Mouse (Mus musculus) CH12.LX (cell line): Measurements from ENCODE around the gene Crtc2. TPM values are rescaled to one million over a fixed set of nuclear protein-coding genes. Genes with fewer than 3 reads are reported as not detected.

ENCODE experiments used
- DNase-seq: peaks from one replicate; pipeline ENCODE4 v3.0.0-alpha.2; 2013; ENCODE audit errors: extremely low read depth
- H3K27ac ChIP-seq: 2 replicates; pipeline ENCODE4 v1.5.1; 2012; ENCODE audit warnings: low read depth, mild to moderate bottlenecking, control low read depth, moderate library complexity; ENCODE audit not compliant: insufficient read depth
- H3K27me3 ChIP-seq: replicated peaks from 2 replicates; pipeline ENCODE3; 2012; ENCODE audit warnings: inconsistent platforms
- H3K36me3 ChIP-seq, 2 experiments: replicated peaks in 1 of 2; 2 replicates each; pipeline versions ENCODE3 to v1.6.1; 2012; ENCODE audit warnings: inconsistent platforms in 1 of 2, low read length in 1 of 2, mild to moderate bottlenecking in 1 of 2, mixed read lengths in 1 of 2, moderate library complexity in 1 of 2; ENCODE audit not compliant: control insufficient read depth in 1 of 2, insufficient read depth in 1 of 2
- H3K4me1 ChIP-seq, 2 experiments: 2 replicates each; pipeline ENCODE4 v1.6.1; 2012; ENCODE audit warnings: inconsistent platforms in 1 of 2, moderate library complexity in 1 of 2; ENCODE audit not compliant: insufficient read depth in 2 of 2, control insufficient read depth in 1 of 2
- H3K4me2 ChIP-seq: 2 replicates; pipeline ENCODE4 v1.6.1; 2012; ENCODE audit warnings: low read depth, mild to moderate bottlenecking, control low read depth; ENCODE audit not compliant: poor library complexity, insufficient read depth, severe bottlenecking
- H3K4me3 ChIP-seq, 3 experiments: fragments of 150-350 bp in 1 of 3; sonication (generic) in 1 of 3; replicated peaks in 1 of 3; 2 replicates each; pipeline versions ENCODE3 to v1.5.1; 2011 to 2012; ENCODE audit warnings: low read depth in 2 of 3, low read length in 2 of 3, mild to moderate bottlenecking in 2 of 3, moderate library complexity in 2 of 3, control low read depth in 1 of 3, improper control_type of control experiment in 1 of 3, inconsistent platforms in 1 of 3, mixed read lengths in 1 of 3; ENCODE audit not compliant: poor library complexity in 1 of 3
- H3K79me2 ChIP-seq: replicated peaks from 2 replicates; pipeline ENCODE4 v1.6.1; 2012; ENCODE audit warnings: mild to moderate bottlenecking, moderate library complexity; ENCODE audit not compliant: control insufficient read depth, poor library complexity, insufficient read depth, severe bottlenecking; ENCODE audit errors: extremely low read depth
- H3K9ac ChIP-seq: 2 replicates; pipeline ENCODE4 v1.6.1; 2012; ENCODE audit warnings: low read depth, mild to moderate bottlenecking, control low read depth, moderate library complexity; ENCODE audit not compliant: insufficient read depth
- H3K9me3 ChIP-seq: replicated peaks from 2 replicates; pipeline ENCODE3; 2012; ENCODE audit warnings: low read length, inconsistent platforms, mixed read lengths
- BHLHE40 ChIP-seq: IDR thresholded peaks from 2 replicates; pipeline ENCODE4 v1.6.1; 2011; ENCODE audit warnings: mild to moderate bottlenecking, low read depth, low read length, improper control_type of control experiment
- CHD1 ChIP-seq: IDR thresholded peaks from 2 replicates; pipeline ENCODE4 v1.6.1; 2012; ENCODE audit warnings: low read depth, low read length, improper control_type of control experiment, inconsistent platforms
- CTCF ChIP-seq, 2 experiments: IDR thresholded peaks in 1 of 2; conservative IDR thresholded peaks in 1 of 2; 2 replicates each; pipeline ENCODE4 v1.5.1; 2011 to 2012; ENCODE audit warnings: low read depth in 2 of 2, low read length in 2 of 2, improper control_type of control experiment in 1 of 2, inconsistent platforms in 1 of 2, mild to moderate bottlenecking in 1 of 2, moderate library complexity in 1 of 2
- EP300 ChIP-seq: IDR thresholded peaks from 2 replicates; pipeline ENCODE4 v1.6.1; 2011; ENCODE audit warnings: low read length, improper control_type of control experiment
- ETS1 ChIP-seq: conservative IDR thresholded peaks from 2 replicates; pipeline ENCODE4 v1.6.1; 2012; ENCODE audit warnings: low read depth, mild to moderate bottlenecking, inconsistent platforms, low read length, improper control_type of control experiment, moderate library complexity
- GABPA ChIP-seq: IDR thresholded peaks from 2 replicates; pipeline ENCODE4 v1.6.1; 2012; ENCODE audit warnings: low read depth, low read length, improper control_type of control experiment, inconsistent platforms; ENCODE audit not compliant: insufficient replicate concordance
- HCFC1 ChIP-seq: IDR thresholded peaks from 2 replicates; pipeline ENCODE4 v1.6.1; 2012; ENCODE audit warnings: low read depth, mild to moderate bottlenecking, inconsistent platforms, low read length, improper control_type of control experiment
- JUND ChIP-seq: conservative IDR thresholded peaks from 2 replicates; pipeline ENCODE4 v1.6.1; 2011; ENCODE audit warnings: low read depth, low read length, improper control_type of control experiment
- MAFK ChIP-seq: IDR thresholded peaks from 2 replicates; pipeline ENCODE4 v1.6.1; 2011; ENCODE audit warnings: low read length, improper control_type of control experiment; ENCODE audit not compliant: insufficient replicate concordance
- MAX ChIP-seq: IDR thresholded peaks from 2 replicates; pipeline ENCODE4 v1.6.1; 2011; ENCODE audit warnings: low read length, improper control_type of control experiment
- MAZ ChIP-seq: IDR thresholded peaks from 2 replicates; pipeline ENCODE4 v1.6.1; 2012; ENCODE audit warnings: low read depth, mild to moderate bottlenecking, inconsistent platforms, low read length, improper control_type of control experiment, moderate library complexity
- MEF2A ChIP-seq: IDR thresholded peaks from 2 replicates; pipeline ENCODE4 v1.6.1; 2014; ENCODE audit warnings: low read depth, mild to moderate bottlenecking, inconsistent platforms, low read length, improper control_type of control experiment, borderline replicate concordance
- MXI1 ChIP-seq: IDR thresholded peaks from 2 replicates; pipeline ENCODE4 v1.6.1; 2011; ENCODE audit warnings: mild to moderate bottlenecking, low read depth, low read length, improper control_type of control experiment
- NELFE ChIP-seq: IDR thresholded peaks from 2 replicates; pipeline ENCODE4 v1.6.1; 2011; ENCODE audit warnings: low read depth, low read length, improper control_type of control experiment
- PAX5 ChIP-seq: IDR thresholded peaks from 2 replicates; pipeline ENCODE4 v1.6.1; 2012; ENCODE audit warnings: low read length, inconsistent platforms, mixed read lengths
- POLR2A ChIP-seq: IDR thresholded peaks from 2 replicates; pipeline ENCODE4 v1.6.1; 2011; ENCODE audit warnings: low read depth, mild to moderate bottlenecking, improper control_type of control experiment, low read length
- RAD21 ChIP-seq: IDR thresholded peaks from 2 replicates; pipeline ENCODE4 v1.6.1; 2011; ENCODE audit warnings: low read depth, mild to moderate bottlenecking, low read length, improper control_type of control experiment, moderate library complexity
- RCOR1 ChIP-seq: conservative IDR thresholded peaks from 2 replicates; pipeline ENCODE4 v1.6.1; 2012; ENCODE audit warnings: low read depth, mild to moderate bottlenecking, inconsistent platforms, low read length, improper control_type of control experiment
- SIN3A ChIP-seq: IDR thresholded peaks from 2 replicates; pipeline ENCODE4 v1.6.1; 2012; ENCODE audit warnings: low read length, improper control_type of control experiment, inconsistent platforms
- USF1 ChIP-seq: IDR thresholded peaks from 2 replicates; pipeline ENCODE4 v1.6.1; 2014; ENCODE audit warnings: low read depth, mild to moderate bottlenecking, inconsistent platforms, low read length, improper control_type of control experiment
- USF2 ChIP-seq: conservative IDR thresholded peaks from 2 replicates; pipeline ENCODE4 v1.6.1; 2011; ENCODE audit warnings: low read depth, low read length, improper control_type of control experiment
- ZC3H11A ChIP-seq: IDR thresholded peaks from 2 replicates; pipeline ENCODE4 v1.6.1; 2012; ENCODE audit warnings: low read depth, mild to moderate bottlenecking, inconsistent platforms, low read length, improper control_type of control experiment
- ZKSCAN1 ChIP-seq: IDR thresholded peaks from 2 replicates; pipeline ENCODE4 v1.6.1; 2012; ENCODE audit warnings: low read depth, inconsistent platforms, low read length, improper control_type of control experiment, borderline replicate concordance
- ZMIZ1 ChIP-seq: IDR thresholded peaks from 2 replicates; pipeline ENCODE4 v1.6.1; 2012; ENCODE audit warnings: low read depth, mild to moderate bottlenecking, inconsistent platforms, low read length, improper control_type of control experiment
- dilution Hi-C: fragments of 300-500 bp; cut with MboI; formaldehyde crosslinking; loops from 2 replicates; pipeline ENCODE4 v1.14.3; 2020; ENCODE audit warnings: low sequenced_read_pairs; ENCODE audit not compliant: extremely low pct_unique_long_range_greater_than_20kb, extremely low pct_ligation_motif_present
- in situ Hi-C: fragments of 300-500 bp; cut with MboI; formaldehyde crosslinking; loops from 3 replicates; pipeline ENCODE4 v1.14.3; 2019; ENCODE audit warnings: low sequenced_read_pairs, low pct_ligation_motif_present, low pct_unique_long_range_greater_than_20kb, mixed read lengths
- polyA plus RNA-seq: library from polyadenylated mRNA; unstranded; fragments of >175 nt; gene quantifications from 2 replicates; pipeline ENCODE4 v1.2.1, GENCODE M21; 2012; ENCODE audit warnings: low read depth; ENCODE audit not compliant: insufficient read length
- total RNA-seq, 2 experiments: library from RNA; depleted of rRNA; stranded (reverse); fragments of 300-350 nt in 1 of 2; fragments of >200 nt in 1 of 2; gene quantifications; 2 replicates each; pipeline ENCODE4 v1.2.3; 2012 to 2014

Gene Crtc2
- total and polyA plus RNA-seq, 3 experiments: 6.1 to 69.8 (median 13.5) TPM

DNA sequence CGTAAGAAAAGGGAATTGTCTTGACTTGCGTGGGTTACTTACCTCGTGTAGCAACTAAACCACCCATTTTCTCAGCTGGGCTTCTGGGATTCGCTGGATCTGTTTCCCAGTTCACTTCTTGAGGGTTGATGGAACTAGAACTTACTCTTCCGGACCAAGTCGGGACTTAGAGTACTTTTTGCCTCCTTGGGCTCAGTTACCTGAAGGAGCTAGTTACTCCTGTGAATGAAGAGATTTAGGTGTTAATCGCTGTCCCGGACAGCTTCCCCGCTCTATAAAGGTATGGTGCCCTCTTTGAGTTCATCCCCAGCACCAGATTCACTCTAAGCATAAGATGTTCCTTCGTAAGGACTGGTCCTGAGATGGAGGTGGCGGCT lies 40.1 kb downstream of the Crtc2 start:
- peak overlapping the region; percentile 85 to 98 (median 94) for H3K4me3 ChIP-seq
- peaks cover 6 to 37% of the 10 kb centered on the region in 2 experiments; a peak in 3 of 4 replicates for H3K4me1 ChIP-seq
- no peak for TF ChIP-seq ZKSCAN1
- no peak for TF ChIP-seq USF2
- TF ChIP-seq POLR2A: no peak; the same call in none of the 2 replicates
- TF ChIP-seq USF1: no peak
- no peak for TF ChIP-seq ETS1
- no peak for TF ChIP-seq EP300
- TF ChIP-seq MXI1: peak; percentile 72
- TF ChIP-seq MAX: peak; percentile 46; the same call in 1 of the 2 replicates
- TF ChIP-seq CHD1: 0 out of 2 replicates have a peak, but pooled peaks have one; percentile 26
- no peak for TF ChIP-seq ZMIZ1
- peak; percentile 62; the same call in 1 of the 2 replicates for TF ChIP-seq SIN3A
- no peak for TF ChIP-seq BHLHE40
- TF ChIP-seq RAD21: no peak
- no peak for TF ChIP-seq NELFE
- no peak for TF ChIP-seq ZC3H11A
- TF ChIP-seq GABPA: no peak
- H3K27me3 ChIP-seq: no peaks in the 10 kb centered on the region
- peaks cover 2 to 15% of the 10 kb centered on the region in 2 experiments for H3K36me3 ChIP-seq
- no peaks in the 10 kb centered on the region for H3K9me3 ChIP-seq
- dilution Hi-C loops: no loop called here
- 0 out of 2 replicates have a peak overlapping the region, but pooled peaks have one; percentile 78 for H3K27ac ChIP-seq
- DNase-seq: peak; percentile 27
- peaks cover 56% of the 10 kb centered on the region for H3K79me2 ChIP-seq
- peak overlapping the region; percentile 98 for H3K9ac ChIP-seq
- peak overlapping the region; percentile 88 for H3K4me2 ChIP-seq
- in situ Hi-C loops: loop anchor here (10.0 kb wide), 1 partner anchor 81 kb away; no protein-coding TSS in a partner anchor

DNA sequence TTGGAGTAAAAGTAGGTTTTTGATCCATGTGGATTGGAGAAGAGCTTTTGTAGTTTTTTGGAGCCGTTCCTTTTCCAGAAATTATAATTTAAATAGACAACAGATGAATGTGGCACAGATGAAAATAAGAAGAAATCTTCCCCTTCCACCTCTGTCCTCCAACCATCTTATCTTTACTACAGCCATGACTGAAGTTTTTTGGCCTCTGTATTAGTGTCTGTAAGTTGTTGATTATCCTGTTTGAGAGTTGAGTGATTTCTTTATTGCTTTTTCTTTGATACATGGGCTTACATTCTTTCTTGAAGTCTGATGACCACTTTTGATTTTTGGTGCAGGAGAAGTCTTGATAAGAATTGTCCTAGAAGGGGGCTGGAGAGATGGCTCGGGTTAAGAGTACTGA lies 40.7 kb downstream of the Crtc2 start:
- peaks cover 2 to 15% of the 10 kb centered on the region in 2 experiments for H3K36me3 ChIP-seq
- H3K79me2 ChIP-seq: peaks cover 62% of the 10 kb centered on the region
- H3K9me3 ChIP-seq: no peaks in the 10 kb centered on the region
- dilution Hi-C loops (no loop called here), in situ Hi-C loops (loop anchor here (10.0 kb wide), 1 partner anchor 80 kb away; no protein-coding TSS in a partner anchor)
- peak overlapping the region; percentile 98 for H3K9ac ChIP-seq
- peaks cover 6 to 38% of the 10 kb centered on the region in 2 experiments; a peak in 3 of 4 replicates for H3K4me1 ChIP-seq
- peak overlapping the region; percentile 85 to 98 (median 94) for H3K4me3 ChIP-seq
- no peaks in the 10 kb centered on the region for H3K27me3 ChIP-seq
- no peak overlapping the region for H3K27ac ChIP-seq
- no peak for TF ChIP-seq HCFC1
- TF ChIP-seq MEF2A: no peak
- TF ChIP-seq EP300: no peak
- TF ChIP-seq MAZ: no peak
- no peak for TF ChIP-seq CTCF (conservative IDR thresholded peaks at IDR 0.05 in 1 of 2, IDR thresholded peaks at IDR 0.05 in 1 of 2; ENCODE audit: low read depth in 2 of 2, low read length in 2 of 2)
- TF ChIP-seq JUND: no peak
- no peak for TF ChIP-seq MAFK
- TF ChIP-seq USF1: no peak
- no peak for TF ChIP-seq PAX5
- no peak for TF ChIP-seq ZMIZ1
- TF ChIP-seq GABPA: no peak
- no peak for TF ChIP-seq ZKSCAN1
- no peak for TF ChIP-seq RCOR1
- peak overlapping the region; percentile 88 for H3K4me2 ChIP-seq
- DNase-seq: no peak
